Comparison of ENCODE assay signal across 8 mouse cellular contexts in genomic region chr19:44297068-44297760, GRCm38 (mm10). TPM values are rescaled to one million over a fixed set of nuclear protein-coding genes. Genes with fewer than 3 reads are reported as not detected.
DNase-seq lines count a peak whose midpoint lies in the region; ATAC-seq and TF ChIP-seq lines count a peak whose summit lies in the region.

No protein-coding gene starts in this region.

- peak overlapping the region; percentile 87 for H3K4me2 ChIP-seq in kidney, postnatal 0 days (ENCODE audit: low read length)
- peak overlapping the region; percentile 100 for H3K4me2 ChIP-seq in hindbrain, postnatal 0 days (ENCODE audit: low read depth, low read length)
- H3K4me2 ChIP-seq in myocyte (ENCODE audit: low read depth) = peak overlapping the region; percentile 99

- H3K36me3 ChIP-seq in kidney, postnatal 0 days (ENCODE audit: insufficient read depth, low read length) = peaks cover 39% of the 10 kb centered on the region
- peaks cover 28% of the 10 kb centered on the region for H3K36me3 ChIP-seq in hindbrain, postnatal 0 days (ENCODE audit: insufficient read depth, low read length)
- peaks cover 72% of the 10 kb centered on the region for H3K36me3 ChIP-seq in myocyte (ENCODE audit: control insufficient read depth, insufficient read depth)

- H3K9ac ChIP-seq in kidney, postnatal 0 days (ENCODE audit: low read depth, low read length) = peak overlapping the region; percentile 50; the same call in 1 of the 2 replicates
- peak overlapping the region; percentile 96 for H3K9ac ChIP-seq in hindbrain, postnatal 0 days (replicated peaks; ENCODE audit: low read length)

- TF ChIP-seq CTCF in kidney, postnatal 0 days (IDR thresholded peaks at IDR 0.05; ENCODE audit: low read depth) = no peak
- no peak for TF ChIP-seq CTCF in brain, embryonic 14.5 days (IDR thresholded peaks at IDR 0.05; ENCODE audit: borderline replicate concordance, extremely low read depth, insufficient read depth, insufficient read length)
- no peak for TF ChIP-seq CTCF in hindbrain, postnatal 0 days (IDR thresholded peaks at IDR 0.05; ENCODE audit: low read depth)

- TF ChIP-seq POLR2A in brain, embryonic 14.5 days (IDR thresholded peaks at IDR 0.05; ENCODE audit: borderline replicate concordance, extremely low read depth, insufficient read depth, insufficient read length, poor library complexity, severe bottlenecking) = no peak
- no peak for TF ChIP-seq POLR2A in myocyte (IDR thresholded peaks at IDR 0.05; ENCODE audit: insufficient read length, low read depth)

- H3K27ac ChIP-seq in kidney, postnatal 0 days = no peak overlapping the region
- peak overlapping the region; percentile 17 for H3K27ac ChIP-seq in hindbrain, postnatal 0 days

- peak overlapping the region; percentile 79 for H3K4me3 ChIP-seq in kidney, postnatal 0 days (replicated peaks; ENCODE audit: low read depth, low read length)
- peak overlapping the region; percentile 95 for H3K4me3 ChIP-seq in hindbrain, postnatal 0 days (ENCODE audit: low read length)
- peak overlapping the region; percentile 100 for H3K4me3 ChIP-seq in myocyte

- ATAC-seq in kidney, postnatal 0 days (replicated peaks; ENCODE audit: low FRiP score, low read depth) = no peak
- ATAC-seq in hindbrain, postnatal 0 days = no peak

- no peak for DNase-seq in kidney, postnatal 0 days (ENCODE audit: low spot score)
- no peak for DNase-seq in kidney, postnatal 4 days
- DNase-seq in brain, embryonic 14.5 days (ENCODE audit: low read depth) = peak; percentile 78
- DNase-seq in hindbrain, postnatal 0 days (ENCODE audit: low spot score) = peak; percentile 47
- DNase-seq in cerebellum, adult 11-12 months = no peak
- no peak for DNase-seq in right cerebral cortex, adult 2 months (ENCODE audit: low spot score in 2 of 2)
- DNase-seq in right cerebral cortex, postnatal 4 days = no peak

- WGBS in kidney, postnatal 0 days = 34% methylated on average over 8 of the region's 8 CpGs
- 27% methylated on average over 8 of the region's 8 CpGs for WGBS in hindbrain, postnatal 0 days

- H3K4me1 ChIP-seq in kidney, postnatal 0 days (replicated peaks; ENCODE audit: insufficient read depth, low read length) = peaks cover 50% of the 10 kb centered on the region
- peaks cover 38% of the 10 kb centered on the region for H3K4me1 ChIP-seq in hindbrain, postnatal 0 days (ENCODE audit: insufficient read depth, low read length)

- H3K27me3 ChIP-seq in kidney, postnatal 0 days (ENCODE audit: insufficient read depth, low read length) = no peaks in the 10 kb centered on the region
- H3K27me3 ChIP-seq in hindbrain, postnatal 0 days (ENCODE audit: insufficient read depth, low read length) = no peaks in the 10 kb centered on the region
- no peaks in the 10 kb centered on the region for H3K27me3 ChIP-seq in myocyte (ENCODE audit: control insufficient read depth, insufficient read depth, insufficient read length)

- H3ac ChIP-seq in myocyte (ENCODE audit: control insufficient read depth, insufficient read length) = peak overlapping the region; percentile 66

- H3K9me3 ChIP-seq in kidney, postnatal 0 days (replicated peaks; ENCODE audit: low read length) = no peaks in the 10 kb centered on the region
- no peaks in the 10 kb centered on the region for H3K9me3 ChIP-seq in hindbrain, postnatal 0 days (ENCODE audit: low read length)

- H3K79me2 ChIP-seq in myocyte (ENCODE audit: control insufficient read depth, insufficient read depth) = peaks cover 83% of the 10 kb centered on the region

TF ChIP-seq in myocyte, 11 proteins besides CTCF, POLR2A, EP300 and RAD21:
- TF ChIP-seq MYOG (IDR thresholded peaks at IDR 0.05; ENCODE audit: control insufficient read depth in 1 of 3, insufficient read depth in 1 of 3, insufficient read length in 2 of 3, low read depth in 2 of 3) = no peak
- TF ChIP-seq CEBPB (IDR thresholded peaks at IDR 0.05; ENCODE audit: insufficient read depth, poor library complexity, severe bottlenecking) = no peak
- no peak for TF ChIP-seq REST (IDR thresholded peaks at IDR 0.05; ENCODE audit: insufficient read depth, insufficient read length)
- no peak for TF ChIP-seq MYOD1 (IDR thresholded peaks at IDR 0.05; ENCODE audit: control insufficient read depth in 1 of 3, insufficient read length in 2 of 3, low read depth in 2 of 3)
- no peak for TF ChIP-seq USF1 (IDR thresholded peaks at IDR 0.05; ENCODE audit: low read depth)
- no peak for TF ChIP-seq TCF12 (IDR thresholded peaks at IDR 0.05; ENCODE audit: insufficient read depth, poor library complexity, severe bottlenecking)

RNA-seq across cellular contexts. Expression of gene Scd2, which starts 3.7 kb away (rescaled TPM):
- polyA plus RNA-seq in kidney, postnatal 0 days (2015; fragmentation: Nextera tagmentation; extraction: Ambion mirVana) = 78.4 and 81.1 TPM in 2 replicates
- polyA plus RNA-seq in brain, embryonic 14.5 days (2012; rRNA removed) = 346 and 452 TPM in 2 replicates
- 1,071 and 1,235 TPM in 2 replicates for total RNA-seq in hindbrain, postnatal 0 days (2014; rRNA removed)
- 274 and 291 TPM in 2 replicates for polyA plus RNA-seq in hindbrain, postnatal 0 days (2015; fragmentation: Nextera tagmentation; extraction: Ambion mirVana)
- 868 TPM for polyA plus RNA-seq in myocyte (2012; fragmentation: generic; extraction: Trizol)

RNA-seq across cellular contexts. Expression of gene Scd4, which starts 35.7 kb away (rescaled TPM):
- 0.12 and 0.18 TPM in 2 replicates for polyA plus RNA-seq in kidney, postnatal 0 days (2015; fragmentation: Nextera tagmentation; extraction: Ambion mirVana)
- polyA plus RNA-seq in brain, embryonic 14.5 days (2012; rRNA removed) = 0.19 and 0.30 TPM in 2 replicates
- 0.84 and 1.5 TPM in 2 replicates for total RNA-seq in hindbrain, postnatal 0 days (2014; rRNA removed)
- 0.09 and 0.16 TPM in 2 replicates for polyA plus RNA-seq in hindbrain, postnatal 0 days (2015; fragmentation: Nextera tagmentation; extraction: Ambion mirVana)
- polyA plus RNA-seq in myocyte (2012; fragmentation: generic; extraction: Trizol) = 0.16 TPM

Comparison
In these comparisons a context has a peak if more than half of its experiments do, and no peak if none do; other contexts are left out.
1. DNase-seq: peak in brain, embryonic 14.5 days (single experiment) and hindbrain, postnatal 0 days (single experiment); none in kidney, postnatal 0 days (single experiment), kidney, postnatal 4 days (0 of 2), cerebellum, adult 11-12 months (single experiment), right cerebral cortex, adult 2 months (0 of 2) and right cerebral cortex, postnatal 4 days (single experiment).
2. Peak in every context shown above with its lines, with median percentiles within 50 percentile points of each other: H3K4me2 ChIP-seq and H3K4me3 ChIP-seq.